Mouse (Mus musculus) olfactory bulb, adult 2 months (tissue): ENCODE measurements around the gene Rnft2.

Source experiments
- CTCF ChIP-seq: fragments of 200-500 bp; IDR thresholded peaks from 2 replicates; pipeline ENCODE4 v1.5.1; 2012; ENCODE audit warnings: low read depth, mild to moderate bottlenecking, low read length, moderate library complexity; ENCODE audit not compliant: insufficient read depth
- POLR2A ChIP-seq: fragments of 200-500 bp; IDR thresholded peaks from 2 replicates; pipeline ENCODE4 v1.6.1; 2012; ENCODE audit warnings: mild to moderate bottlenecking, low read depth, low read length, moderate library complexity; ENCODE audit not compliant: insufficient read depth

- TF ChIP-seq POLR2A, result no peak
- no peak for TF ChIP-seq CTCF
Measured at GRCm38 (mm10) chr5:118174310-118175009, 70.5 kb downstream of the Rnft2 start.
